Mouse (Mus musculus): ENCODE results near the gene Hivep3.

DNA sequence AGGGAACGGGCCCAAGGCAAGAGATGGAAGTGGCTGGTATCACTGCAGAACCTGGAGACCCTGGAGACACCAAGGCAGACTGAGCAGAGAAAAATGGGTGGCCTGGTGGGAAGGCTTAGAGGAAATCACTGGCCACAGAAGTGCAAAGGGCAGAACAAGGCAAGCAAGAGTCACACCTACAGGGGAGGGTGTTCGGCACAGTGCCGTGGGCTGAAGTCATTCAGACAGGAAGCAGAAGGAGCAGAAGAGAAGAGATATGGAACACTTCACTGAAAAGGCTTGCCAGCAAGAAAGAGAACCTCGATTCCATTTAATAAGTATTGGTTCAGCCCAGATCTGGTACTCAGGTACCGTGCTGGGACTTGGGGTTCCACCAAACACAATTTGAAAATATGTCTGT, 156.2 kb downstream of the Hivep3 start:
- no peak for TF ChIP-seq CTCF (IDR thresholded peaks at IDR 0.05; ENCODE audit: low read depth)
- TF ChIP-seq EP300 (optimal IDR thresholded peaks at IDR 0.05) = no peak
